In genomic region chr4:96697511-96698217, GRCm38 (mm10) we compare ENCODE assay signal across 10 mouse cellular contexts. TPM values are rescaled to one million over a fixed set of nuclear protein-coding genes. Genes with fewer than 3 reads are reported as not detected.
DNase-seq lines count a peak whose midpoint lies in the region; ATAC-seq lines count a peak whose summit lies in the region.
"Had no signal": no experiment of that assay in that cellular context is flagged by ENCODE, and none has a peak within 500 bp of the region (broad histone marks: within the 10 kb centered on the region; RNA-seq: fewer than 3 reads in every experiment).

No protein-coding gene starts in this region.

- H3K27ac ChIP-seq in hindbrain, embryonic 16.5 days (ENCODE audit: low read depth, low read length): peak overlapping the region; percentile 75

- 36% methylated on average over 15 of the region's 15 CpGs for WGBS in hindbrain, embryonic 16.5 days

- H3K27me3 ChIP-seq in hindbrain, embryonic 16.5 days (replicated peaks; ENCODE audit: control insufficient read depth, insufficient read depth, low read length): no peaks in the 10 kb centered on the region

- peaks cover 16% of the 10 kb centered on the region for H3K4me1 ChIP-seq in hindbrain, embryonic 16.5 days (ENCODE audit: control insufficient read depth, insufficient read depth, low read depth, low read length)

- DNase-seq in embryo, embryonic 11 days: peak; percentile 22
- no peak for DNase-seq in embryo, embryonic 10 days (ENCODE audit: low spot score)
- peak; percentile 61 for DNase-seq in brain, adult 2 months (ENCODE audit: low read depth, low spot score)
- peak; percentile 22 for DNase-seq in neural tube, embryonic 10.5 days (ENCODE audit: extremely low spot score, low spot score)
- no peak for DNase-seq in thymus, postnatal 14 days
- no peak for DNase-seq in testis, postnatal 10 days (ENCODE audit: low spot score)
- no peak for DNase-seq in gastrocnemius, adult 18-20 months (ENCODE audit: low spot score)
- DNase-seq: gastrocnemius, postnatal 14 days had no signal

- ATAC-seq in hindbrain, embryonic 16.5 days: peak; percentile 85

- H3K4me2 ChIP-seq in hindbrain, embryonic 16.5 days (ENCODE audit: low read length): peak overlapping the region; percentile 17

- peak overlapping the region; percentile 38; the same call in 1 of the 2 replicates for H3K9ac ChIP-seq in hindbrain, embryonic 16.5 days (ENCODE audit: low read depth, low read length)

- H3K9me3 ChIP-seq in hindbrain, embryonic 16.5 days (ENCODE audit: control insufficient read depth, low read length): no peaks in the 10 kb centered on the region

- H3K4me3 ChIP-seq in hindbrain, embryonic 16.5 days (ENCODE audit: low read length): no peak overlapping the region

- no peaks in the 10 kb centered on the region for H3K36me3 ChIP-seq in hindbrain, embryonic 16.5 days (ENCODE audit: control insufficient read depth, insufficient read depth, low read length)

RNA-seq across cellular contexts. Expression of gene Cyp2j5, which starts 33.7 kb away (rescaled TPM):
- polyA plus RNA-seq in hindbrain, embryonic 16.5 days (2015; fragmentation: Nextera tagmentation; extraction: Ambion mirVana): not detected in 2 replicates
- under 1 TPM in 1 of 2 experiments, not detected in 1; 0.09 TPM for total RNA-seq in gastrocnemius, adult 18-20 months (2021)
- total RNA-seq: gastrocnemius, postnatal 14 days; layer of hippocampus, postnatal 25 days had no signal

Comparison
In these comparisons a context has a peak if more than half of its experiments do, and no peak if none do; other contexts are left out.
1. DNase-seq: peak in embryo, embryonic 11 days (single experiment), brain, adult 2 months (single experiment) and neural tube, embryonic 10.5 days (single experiment); none in embryo, embryonic 10 days (single experiment), thymus, postnatal 14 days (single experiment), testis, postnatal 10 days (single experiment) and gastrocnemius, adult 18-20 months (single experiment).